Mouse (Mus musculus) heart, adult 2 months (tissue): ENCODE results near the gene Scel.
A peak's percentile ranks its signal among the peaks of the same experiment; 100 is the strongest.

Experiments
- CTCF ChIP-seq: fragments of 200-600 bp; IDR thresholded peaks from 2 replicates; pipeline ENCODE4 v1.8.1; 2022; ENCODE audit warnings: antibody characterized with exemption, mild to moderate bottlenecking, moderate library complexity
- EP300 ChIP-seq: fragments of 200-500 bp; IDR thresholded peaks from 2 replicates; pipeline ENCODE4 v1.6.1; 2011; ENCODE audit warnings: low read depth, low read length, control low read depth; ENCODE audit not compliant: insufficient read depth

GRCm38 (mm10) chr14:103479446-103479845, 33.7 kb upstream of the Scel start:
- TF ChIP-seq CTCF (peak; percentile 41), EP300 (no peak)
